Mouse (Mus musculus) C2C12 (cell line): ENCODE data around the gene BC048562. TPM values are rescaled to one million over a fixed set of nuclear protein-coding genes. Genes with fewer than 3 reads are reported as not detected.

Experiments used
- H3K27me3 ChIP-seq: one replicate; pipeline ENCODE4 v1.6.1; 2011; ENCODE audit not compliant: control insufficient read depth, insufficient read depth, insufficient read length
- H3K36me3 ChIP-seq: one replicate; pipeline ENCODE4 v1.6.1; 2011; ENCODE audit not compliant: control insufficient read depth, insufficient read depth
- H3K4me3 ChIP-seq: one replicate; pipeline ENCODE4 v1.5.1; 2011; ENCODE audit warnings: mild to moderate bottlenecking, control low read depth; ENCODE audit not compliant: poor library complexity, insufficient read depth, severe bottlenecking
- H3K79me2 ChIP-seq: one replicate; pipeline ENCODE4 v1.6.1; 2011; ENCODE audit not compliant: control insufficient read depth, insufficient read depth
- H3K79me3 ChIP-seq: one replicate; pipeline ENCODE4 v1.6.1; 2011; ENCODE audit warnings: low read depth, control low read depth
- H3ac ChIP-seq: one replicate; pipeline ENCODE3; 2011; ENCODE audit warnings: low read depth; ENCODE audit not compliant: control insufficient read depth, insufficient read length
- CEBPB ChIP-seq: IDR thresholded peaks from one replicate; pipeline ENCODE4 v1.6.1; 2011; ENCODE audit warnings: low read depth, mild to moderate bottlenecking, control low read depth, moderate library complexity
- CTCF ChIP-seq: IDR thresholded peaks from one replicate; pipeline ENCODE4 v1.5.1; 2011; ENCODE audit not compliant: control insufficient read depth, insufficient read depth, insufficient read length
- FOSL1 ChIP-seq: IDR thresholded peaks from one replicate; pipeline ENCODE4 v1.8.0; 2011; ENCODE audit warnings: mild to moderate bottlenecking, low read length; ENCODE audit not compliant: poor library complexity, insufficient read depth, severe bottlenecking
- MAX ChIP-seq: IDR thresholded peaks from one replicate; pipeline ENCODE4 v1.6.1; 2011; ENCODE audit warnings: mild to moderate bottlenecking, control low read depth
- MYOD1 ChIP-seq: IDR thresholded peaks from one replicate; pipeline ENCODE4 v1.6.1; 2011; ENCODE audit warnings: low read depth; ENCODE audit not compliant: control insufficient read depth, insufficient read length
- MYOG ChIP-seq: IDR thresholded peaks from one replicate; pipeline ENCODE4 v1.6.1; 2011; ENCODE audit not compliant: control insufficient read depth, insufficient read length; ENCODE audit errors: extremely low read depth
- USF1 ChIP-seq: IDR thresholded peaks from one replicate; pipeline ENCODE4 v1.6.1; 2011; ENCODE audit warnings: low read depth, mild to moderate bottlenecking, control low read depth, moderate library complexity
- polyA plus RNA-seq: library from polyadenylated mRNA; unstranded; fragments of >200 nt; fragmentation: generic; extraction: Trizol; gene quantifications from one replicate; pipeline ENCODE4 v1.2.1, GENCODE M21; 2012; ENCODE audit warnings: missing spikeins

BC048562 gene
- polyA plus RNA-seq, 1 experiment: not detected

DNA sequence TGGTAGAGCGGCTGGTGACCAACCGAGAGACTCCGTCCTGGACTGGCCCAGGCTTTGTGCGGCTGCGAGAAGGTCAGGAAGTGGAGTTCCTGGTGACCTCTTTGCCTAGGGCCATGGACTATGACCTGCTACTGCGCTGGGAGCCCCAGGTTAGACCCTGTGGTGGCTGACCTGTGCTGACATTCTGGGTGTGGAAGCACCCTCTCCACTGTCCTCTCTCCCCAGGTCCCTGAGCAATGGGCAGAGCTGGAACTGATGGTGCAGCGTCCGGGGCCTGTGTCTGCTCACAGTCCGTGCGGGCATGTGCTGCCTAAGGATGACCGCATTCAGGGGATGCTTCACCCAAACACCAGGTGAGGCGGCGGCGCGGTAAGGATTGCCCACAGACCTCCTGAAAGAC, 47.7 kb downstream of the BC048562 start:
- no peaks in the 10 kb centered on the region for H3K27me3 ChIP-seq
- no peak for TF ChIP-seq CEBPB
- no peak for TF ChIP-seq MYOD1
- TF ChIP-seq USF1: no peak
- TF ChIP-seq MAX: no peak
- TF ChIP-seq MYOG: no peak
- no peak for TF ChIP-seq FOSL1
- no peak for TF ChIP-seq CTCF
- peaks cover 32% of the 10 kb centered on the region for H3K79me2 ChIP-seq
- peaks cover 12% of the 10 kb centered on the region for H3K79me3 ChIP-seq
- H3ac ChIP-seq: no peak overlapping the region
- H3K4me3 ChIP-seq: no peak overlapping the region
- H3K36me3 ChIP-seq: peaks cover 55% of the 10 kb centered on the region

DNA sequence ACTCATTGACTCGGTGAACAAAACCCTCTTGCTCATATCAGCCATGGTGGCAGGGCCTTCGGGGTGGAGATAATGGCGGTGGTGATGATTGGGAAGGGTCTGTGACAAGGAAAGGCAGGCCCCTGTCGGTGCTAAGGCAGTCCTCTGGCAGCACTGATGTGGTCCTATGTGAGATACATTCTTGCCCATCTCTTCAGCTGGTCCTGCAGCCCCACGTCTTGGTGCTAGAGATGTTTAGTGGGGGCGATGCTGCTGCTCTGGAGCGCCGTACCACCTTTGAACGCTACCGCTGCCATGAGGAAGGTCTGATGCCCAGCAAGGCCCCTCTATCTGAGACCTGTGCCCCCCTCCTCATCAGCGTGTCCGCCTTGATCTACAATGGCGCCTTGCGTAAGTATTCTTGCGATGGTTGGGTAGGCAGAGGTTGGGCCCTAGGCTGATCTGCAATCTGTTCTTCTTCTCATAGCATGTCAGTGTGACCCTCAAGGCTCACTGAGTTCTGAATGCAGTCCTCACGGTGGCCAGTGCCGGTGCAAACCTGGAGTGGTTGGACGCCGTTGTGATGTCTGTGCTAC, 49.1 kb downstream of the BC048562 start:
- no peak overlapping the region for H3K4me3 ChIP-seq
- H3ac ChIP-seq: no peak overlapping the region
- peaks cover 10% of the 10 kb centered on the region for H3K79me3 ChIP-seq
- H3K27me3 ChIP-seq: no peaks in the 10 kb centered on the region
- peaks cover 24% of the 10 kb centered on the region for H3K79me2 ChIP-seq
- no peak for TF ChIP-seq MAX
- TF ChIP-seq CEBPB: no peak
- TF ChIP-seq MYOD1: no peak
- TF ChIP-seq FOSL1: no peak
- no peak for TF ChIP-seq CTCF
- TF ChIP-seq USF1: no peak
- no peak for TF ChIP-seq MYOG
- H3K36me3 ChIP-seq: peaks cover 63% of the 10 kb centered on the region

DNA sequence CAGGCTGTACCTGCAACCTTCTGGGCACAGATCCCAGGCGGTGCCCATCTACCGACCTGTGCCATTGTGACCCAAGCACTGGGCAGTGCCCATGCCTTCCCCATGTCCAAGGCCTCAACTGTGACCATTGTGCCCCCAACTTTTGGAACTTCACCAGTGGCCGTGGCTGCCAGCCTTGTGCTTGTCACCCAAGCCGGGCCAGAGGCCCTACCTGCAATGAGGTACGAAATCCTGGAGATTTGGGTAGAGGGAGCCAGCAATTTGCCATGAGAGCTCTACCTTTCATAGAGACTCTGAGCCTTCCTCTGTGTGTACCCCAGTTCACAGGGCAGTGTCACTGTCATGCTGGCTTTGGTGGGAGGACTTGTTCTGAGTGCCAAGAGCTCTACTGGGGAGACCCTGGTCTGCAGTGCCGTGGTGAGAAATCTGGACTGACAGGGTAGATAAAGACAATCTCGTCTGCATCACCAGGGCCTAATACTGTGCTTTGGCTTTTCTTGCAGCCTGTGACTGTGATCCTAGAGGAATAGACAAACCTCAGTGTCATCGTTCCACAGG, 50.8 kb downstream of the BC048562 start:
- Histone ChIP-seq H3K27me3 (no peaks in the 10 kb centered on the region), H3K36me3 (peaks cover 53% of the 10 kb centered on the region), H3K79me3 (peaks cover 10% of the 10 kb centered on the region), H3K4me3 (no peak overlapping the region), H3ac (no peak overlapping the region), H3K79me2 (peaks cover 20% of the 10 kb centered on the region)
- TF ChIP-seq CTCF (no peak), MAX (no peak)

DNA sequence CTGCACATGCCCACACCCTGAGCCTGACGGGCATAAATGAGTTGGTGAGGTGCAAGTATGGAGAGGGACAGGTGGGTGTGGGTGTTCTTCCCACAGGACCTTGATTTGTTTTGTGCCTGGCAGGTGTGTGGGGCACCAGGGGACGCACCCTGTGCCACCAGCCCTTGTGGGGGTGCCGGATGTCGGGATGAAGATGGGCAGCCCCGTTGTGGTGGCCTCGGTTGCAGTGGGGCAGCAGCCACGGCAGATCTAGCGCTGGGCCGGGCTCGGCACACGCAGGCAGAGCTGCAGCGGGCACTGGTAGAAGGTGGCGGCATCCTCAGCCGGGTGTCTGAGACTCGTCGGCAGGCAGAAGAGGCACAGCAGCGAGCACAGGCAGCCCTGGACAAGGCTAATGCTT, 52.1 kb downstream of the BC048562 start:
- H3K4me3 ChIP-seq: no peak overlapping the region
- H3K79me3 ChIP-seq: peaks cover 17% of the 10 kb centered on the region
- H3K27me3 ChIP-seq: no peaks in the 10 kb centered on the region
- no peak overlapping the region for H3ac ChIP-seq
- TF ChIP-seq MAX: no peak
- TF ChIP-seq MYOG: no peak
- TF ChIP-seq MYOD1: no peak
- TF ChIP-seq CEBPB: no peak
- no peak for TF ChIP-seq FOSL1
- no peak for TF ChIP-seq CTCF
- no peak for TF ChIP-seq USF1
- peaks cover 47% of the 10 kb centered on the region for H3K36me3 ChIP-seq
- H3K79me2 ChIP-seq: peaks cover 26% of the 10 kb centered on the region

DNA sequence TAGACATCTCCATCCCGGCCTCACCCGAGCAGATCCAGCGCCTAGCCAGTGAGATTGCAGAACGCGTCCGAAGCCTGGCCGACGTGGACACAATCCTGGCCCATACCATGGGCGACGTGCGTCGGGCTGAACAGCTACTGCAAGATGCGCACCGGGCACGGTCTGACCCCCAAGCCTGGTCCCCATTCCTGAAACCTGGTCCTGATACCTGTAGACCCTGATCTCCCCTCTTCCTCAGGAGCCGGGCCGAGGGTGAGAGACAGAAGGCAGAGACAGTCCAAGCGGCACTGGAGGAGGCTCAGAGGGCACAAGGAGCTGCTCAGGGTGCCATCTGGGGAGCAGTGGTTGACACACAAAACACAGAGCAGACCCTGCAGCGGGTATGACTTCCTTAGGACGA, 52.9 kb downstream of the BC048562 start:
- peaks cover 32% of the 10 kb centered on the region for H3K79me2 ChIP-seq
- peaks cover 52% of the 10 kb centered on the region for H3K36me3 ChIP-seq
- no peak overlapping the region for H3K4me3 ChIP-seq
- H3K27me3 ChIP-seq: no peaks in the 10 kb centered on the region
- H3ac ChIP-seq: no peak overlapping the region
- TF ChIP-seq MYOG (no peak), MAX (no peak), MYOD1 (no peak)
- H3K79me3 ChIP-seq: peaks cover 17% of the 10 kb centered on the region

DNA sequence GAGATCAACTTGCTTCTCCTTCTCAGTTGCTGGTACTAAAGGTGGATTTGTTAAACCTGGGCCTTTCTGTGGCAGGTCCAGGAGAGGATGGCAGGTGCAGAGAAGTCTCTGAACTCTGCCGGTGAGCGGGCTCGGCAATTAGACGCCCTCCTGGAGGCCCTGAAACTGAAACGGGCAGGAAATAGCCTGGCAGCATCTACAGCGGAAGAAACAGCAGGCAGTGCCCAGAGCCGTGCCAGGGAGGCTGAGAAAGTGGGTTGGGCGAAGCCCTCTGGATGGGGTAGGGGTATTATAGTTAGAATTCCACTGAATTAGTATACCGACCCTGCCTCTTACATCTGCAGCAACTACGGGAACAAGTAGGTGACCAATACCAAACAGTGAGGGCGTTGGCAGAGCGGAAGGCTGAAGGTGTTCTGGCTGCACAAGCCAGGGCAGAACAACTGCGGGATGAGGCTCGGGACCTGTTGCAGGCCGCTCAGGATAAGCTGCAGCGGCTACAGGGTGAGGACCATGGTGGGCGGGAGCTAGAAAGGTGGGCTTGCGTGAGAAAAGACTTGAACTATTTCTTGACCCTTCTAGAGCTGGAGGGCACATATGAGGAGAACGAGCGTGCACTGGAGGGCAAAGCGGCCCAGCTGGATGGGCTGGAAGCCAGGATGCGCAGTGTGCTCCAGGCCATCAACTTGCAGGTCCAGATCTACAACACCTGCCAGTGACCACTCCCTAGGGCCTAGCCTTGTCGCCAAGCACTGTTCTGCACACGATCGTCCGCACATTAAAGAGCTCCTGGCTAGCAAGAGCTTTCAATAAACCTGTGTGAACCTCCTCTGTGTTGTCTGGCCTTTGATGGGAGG, 53.6 kb downstream of the BC048562 start:
- H3K36me3 ChIP-seq: peaks cover 56% of the 10 kb centered on the region
- no peak overlapping the region for H3K4me3 ChIP-seq

More for the DNA sequence above, 53.6 kb downstream of the BC048562 start:
- peak overlapping the region; percentile 46 for H3ac ChIP-seq
- H3K79me3 ChIP-seq: peaks cover 17% of the 10 kb centered on the region
- no peak for TF ChIP-seq MYOD1
- TF ChIP-seq MAX: no peak
- TF ChIP-seq MYOG: no peak
- no peak for TF ChIP-seq USF1
- TF ChIP-seq FOSL1: no peak
- no peaks in the 10 kb centered on the region for H3K27me3 ChIP-seq
- peaks cover 32% of the 10 kb centered on the region for H3K79me2 ChIP-seq
